Mouse (Mus musculus): Measurements from ENCODE around the gene Adamts18. TPM values are rescaled to one million over a fixed set of nuclear protein-coding genes. Genes with fewer than 3 reads are reported as not detected.
A peak's percentile ranks its signal among the peaks of the same experiment; 100 is the strongest.

Adamts18 gene
- polyA plus RNA-seq, 1 experiment from 2014 or later = 3.5 TPM

DNA sequence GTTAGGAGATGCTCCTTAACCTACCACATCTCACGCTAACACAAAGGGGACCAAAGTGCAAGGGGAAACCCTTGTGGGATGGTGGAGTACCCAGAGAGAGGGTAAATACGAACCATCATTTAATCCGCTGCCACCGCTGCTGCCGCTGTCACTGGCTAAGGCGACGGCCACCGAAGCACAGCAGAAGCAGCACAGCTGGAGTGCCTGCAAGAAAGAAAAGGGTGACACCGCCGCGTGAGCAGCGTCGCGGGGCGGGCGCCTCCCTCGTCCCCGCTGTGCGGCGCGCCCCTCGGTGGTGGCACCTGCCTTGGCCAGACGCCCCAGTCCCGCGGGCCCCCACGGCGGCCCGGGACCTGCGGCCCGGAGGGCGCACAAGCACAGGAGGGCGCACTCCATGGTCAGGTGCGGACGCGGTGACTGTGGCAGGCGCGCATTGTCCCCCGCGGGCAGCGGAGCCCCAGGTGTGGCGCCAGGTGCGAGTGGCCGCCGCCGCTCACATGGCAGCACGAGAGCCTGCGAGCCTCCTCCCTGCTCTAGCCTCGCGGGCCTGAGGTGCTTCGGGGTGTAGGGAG lies 371 bp downstream of the Adamts18 start:
- 1% methylated on average over 50 of the region's 50 CpGs for WGBS
- peaks cover 37% of the 10 kb centered on the region for H3K27me3 ChIP-seq (ENCODE audit: control insufficient read depth, insufficient read depth, low read length)

GRCm38 (mm10) chr8:113847606-113848080 lies 895 bp downstream of the Adamts18 start:
- Histone ChIP-seq H3K9me3 (ENCODE audit: control insufficient read depth, low read length) (peaks cover 4% of the 10 kb centered on the region; the same call in 1 of the 2 replicates), H3K4me1 (ENCODE audit: control insufficient read depth, insufficient read depth, low read length) (peaks cover 10% of the 10 kb centered on the region; the same call in 1 of the 2 replicates), H3K27me3 (ENCODE audit: control insufficient read depth, insufficient read depth, low read length) (peaks cover 37% of the 10 kb centered on the region), H3K9ac (ENCODE audit: low read depth, low read length) (peak overlapping the region; percentile 58; the same call in 1 of the 2 replicates), H3K36me3 (ENCODE audit: control insufficient read depth, insufficient read depth, low read length) (no peaks in the 10 kb centered on the region), H3K27ac (ENCODE audit: low read depth, low read length) (no peak overlapping the region), H3K4me3 (ENCODE audit: low read length) (peak overlapping the region; percentile 55), H3K4me2 (replicated peaks; ENCODE audit: low read depth, low read length) (peak overlapping the region; percentile 99)
- 0 out of 2 replicates have a peak, but pooled peaks have one; percentile 2 for ATAC-seq (ENCODE audit: low FRiP score, low TSS enrichment)
- WGBS = 15% methylated on average over 12 of the region's 12 CpGs

More for the DNA sequence above, 371 bp downstream of the Adamts18 start:
- Histone ChIP-seq H3K4me1 (ENCODE audit: control insufficient read depth, insufficient read depth, low read length) (peaks cover 10% of the 10 kb centered on the region; the same call in 1 of the 2 replicates), H3K4me3 (ENCODE audit: low read length) (peak overlapping the region; percentile 55), H3K27ac (ENCODE audit: low read depth, low read length) (no peak overlapping the region), H3K9ac (ENCODE audit: low read depth, low read length) (peak overlapping the region; percentile 58), H3K4me2 (replicated peaks; ENCODE audit: low read depth, low read length) (peak overlapping the region; percentile 99), H3K9me3 (ENCODE audit: control insufficient read depth, low read length) (peaks cover 4% of the 10 kb centered on the region; the same call in 1 of the 2 replicates), H3K36me3 (ENCODE audit: control insufficient read depth, insufficient read depth, low read length) (no peaks in the 10 kb centered on the region)
- peak; percentile 41 for ATAC-seq (ENCODE audit: low FRiP score, low TSS enrichment)

DNA sequence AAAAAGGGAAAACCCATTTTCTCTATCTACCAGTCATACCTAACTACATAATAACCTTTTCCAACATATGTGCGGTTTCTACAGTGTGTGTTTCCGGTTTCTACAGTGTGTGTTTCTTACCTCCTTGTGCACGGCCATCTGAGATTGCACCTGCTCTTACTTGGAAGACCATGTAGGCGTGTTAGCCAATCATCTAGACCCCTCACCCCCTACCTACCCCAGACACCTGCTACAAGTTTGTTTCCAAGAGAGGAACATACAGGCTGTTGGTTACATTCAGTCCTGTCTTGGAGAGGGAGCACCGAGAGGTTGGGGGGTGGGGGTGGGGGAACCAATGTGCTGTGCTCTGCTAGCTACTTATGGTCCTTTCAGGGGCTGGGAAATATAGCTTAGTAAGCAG lies 1.9 kb downstream of the Adamts18 start:
- Histone ChIP-seq H3K9ac (ENCODE audit: low read depth, low read length) (no peak overlapping the region), H3K4me3 (ENCODE audit: low read length) (no peak overlapping the region), H3K27me3 (ENCODE audit: control insufficient read depth, insufficient read depth, low read length) (peaks cover 37% of the 10 kb centered on the region), H3K4me2 (replicated peaks; ENCODE audit: low read depth, low read length) (peak overlapping the region; percentile 99; the same call in 1 of the 2 replicates), H3K27ac (ENCODE audit: low read depth, low read length) (no peak overlapping the region), H3K36me3 (ENCODE audit: control insufficient read depth, insufficient read depth, low read length) (no peaks in the 10 kb centered on the region), H3K4me1 (ENCODE audit: control insufficient read depth, insufficient read depth, low read length) (peaks cover 10% of the 10 kb centered on the region; the same call in 1 of the 2 replicates), H3K9me3 (ENCODE audit: control insufficient read depth, low read length) (peaks cover 4% of the 10 kb centered on the region; the same call in 1 of the 2 replicates)
- WGBS = 82% methylated on average over 5 of the region's 5 CpGs
- no peak for ATAC-seq (ENCODE audit: low FRiP score, low TSS enrichment)

DNA sequence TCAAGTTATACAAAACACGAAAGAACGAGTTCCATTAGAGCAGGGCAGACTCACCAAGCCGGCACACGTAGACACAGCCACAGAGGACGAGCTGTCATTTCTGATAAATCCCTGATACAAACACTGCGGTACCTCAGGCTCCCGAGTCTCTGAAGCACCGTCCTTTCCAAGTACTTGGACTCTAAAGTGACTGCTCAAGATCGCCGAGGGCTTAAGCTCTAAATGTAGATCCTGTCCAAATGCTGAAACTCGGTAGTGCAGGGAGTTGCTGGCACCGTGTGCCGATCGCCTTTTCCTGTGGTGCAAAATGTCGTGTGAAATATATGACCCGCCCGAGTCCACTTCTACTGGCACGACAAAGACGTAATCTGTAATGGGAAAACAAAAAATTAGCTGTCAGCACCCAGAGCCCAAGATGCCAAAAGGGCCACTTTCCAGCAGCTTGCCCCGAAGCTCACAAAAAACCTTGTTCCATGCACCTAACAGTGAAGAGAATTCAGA lies 3.7 kb downstream of the Adamts18 start:
- Histone ChIP-seq H3K9ac (ENCODE audit: low read depth, low read length) (no peak overlapping the region), H3K4me1 (ENCODE audit: control insufficient read depth, insufficient read depth, low read length) (peaks cover 10% of the 10 kb centered on the region; the same call in 1 of the 2 replicates), H3K36me3 (ENCODE audit: control insufficient read depth, insufficient read depth, low read length) (no peaks in the 10 kb centered on the region), H3K4me2 (replicated peaks; ENCODE audit: low read depth, low read length) (no peak overlapping the region; the same call in 1 of the 2 replicates), H3K9me3 (ENCODE audit: control insufficient read depth, low read length) (no peaks in the 10 kb centered on the region), H3K27ac (ENCODE audit: low read depth, low read length) (no peak overlapping the region), H3K4me3 (ENCODE audit: low read length) (no peak overlapping the region), H3K27me3 (ENCODE audit: control insufficient read depth, insufficient read depth, low read length) (peaks cover 30% of the 10 kb centered on the region)
- ATAC-seq (ENCODE audit: low FRiP score, low TSS enrichment) = no peak
- WGBS = 56% methylated on average over 20 of the region's 20 CpGs

GRCm38 (mm10) chr8:113838211-113838610 lies 10.3 kb downstream of the Adamts18 start:
- H3K36me3 ChIP-seq (ENCODE audit: control insufficient read depth, insufficient read depth, low read length) = no peaks in the 10 kb centered on the region
- no peaks in the 10 kb centered on the region for H3K27me3 ChIP-seq (ENCODE audit: control insufficient read depth, insufficient read depth, low read length)
- no peaks in the 10 kb centered on the region for H3K9me3 ChIP-seq (ENCODE audit: control insufficient read depth, low read length)
- H3K27ac ChIP-seq (ENCODE audit: low read depth, low read length) = no peak overlapping the region
- no peak overlapping the region for H3K4me3 ChIP-seq (ENCODE audit: low read length)
- WGBS = 77% methylated on average over 6 of the region's 6 CpGs
- no peak overlapping the region for H3K4me2 ChIP-seq (replicated peaks; ENCODE audit: low read depth, low read length)
- H3K4me1 ChIP-seq (ENCODE audit: control insufficient read depth, insufficient read depth, low read length) = peaks cover 4% of the 10 kb centered on the region; the same call in 1 of the 2 replicates
- no peak overlapping the region for H3K9ac ChIP-seq (ENCODE audit: low read depth, low read length)
- ATAC-seq (ENCODE audit: low FRiP score, low TSS enrichment) = no peak

DNA sequence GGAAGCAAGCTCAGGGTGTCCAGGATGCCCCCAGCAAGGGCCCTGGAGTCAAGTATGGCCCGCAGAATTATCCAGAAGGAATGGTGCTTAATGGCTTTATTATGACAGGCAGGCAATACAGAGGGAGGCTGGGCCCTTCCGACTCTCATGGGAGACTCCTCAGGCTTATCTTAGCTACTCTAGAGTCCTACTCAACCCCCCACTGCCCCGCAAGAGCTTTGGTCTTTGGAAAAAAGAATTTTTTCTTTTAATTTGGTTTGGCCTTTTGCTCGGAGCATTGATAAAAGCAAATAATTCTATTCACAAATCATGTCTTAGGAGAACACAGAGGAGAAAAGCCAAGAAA lies 11.0 kb downstream of the Adamts18 start:
- no peak overlapping the region for H3K27ac ChIP-seq (ENCODE audit: low read depth, low read length)
- H3K9ac ChIP-seq (ENCODE audit: low read depth, low read length) = no peak overlapping the region
- H3K4me1 ChIP-seq (ENCODE audit: control insufficient read depth, insufficient read depth, low read length) = peaks cover 4% of the 10 kb centered on the region; the same call in 1 of the 2 replicates
- no peak for ATAC-seq (ENCODE audit: low FRiP score, low TSS enrichment)
- no peaks in the 10 kb centered on the region for H3K27me3 ChIP-seq (ENCODE audit: control insufficient read depth, insufficient read depth, low read length)
- H3K36me3 ChIP-seq (ENCODE audit: control insufficient read depth, insufficient read depth, low read length) = no peaks in the 10 kb centered on the region
- 51% methylated on average over 4 of the region's 4 CpGs for WGBS
- H3K9me3 ChIP-seq (ENCODE audit: control insufficient read depth, low read length) = no peaks in the 10 kb centered on the region
- no peak overlapping the region for H3K4me3 ChIP-seq (ENCODE audit: low read length)
- no peak overlapping the region; the same call in 1 of the 2 replicates for H3K4me2 ChIP-seq (replicated peaks; ENCODE audit: low read depth, low read length)

DNA sequence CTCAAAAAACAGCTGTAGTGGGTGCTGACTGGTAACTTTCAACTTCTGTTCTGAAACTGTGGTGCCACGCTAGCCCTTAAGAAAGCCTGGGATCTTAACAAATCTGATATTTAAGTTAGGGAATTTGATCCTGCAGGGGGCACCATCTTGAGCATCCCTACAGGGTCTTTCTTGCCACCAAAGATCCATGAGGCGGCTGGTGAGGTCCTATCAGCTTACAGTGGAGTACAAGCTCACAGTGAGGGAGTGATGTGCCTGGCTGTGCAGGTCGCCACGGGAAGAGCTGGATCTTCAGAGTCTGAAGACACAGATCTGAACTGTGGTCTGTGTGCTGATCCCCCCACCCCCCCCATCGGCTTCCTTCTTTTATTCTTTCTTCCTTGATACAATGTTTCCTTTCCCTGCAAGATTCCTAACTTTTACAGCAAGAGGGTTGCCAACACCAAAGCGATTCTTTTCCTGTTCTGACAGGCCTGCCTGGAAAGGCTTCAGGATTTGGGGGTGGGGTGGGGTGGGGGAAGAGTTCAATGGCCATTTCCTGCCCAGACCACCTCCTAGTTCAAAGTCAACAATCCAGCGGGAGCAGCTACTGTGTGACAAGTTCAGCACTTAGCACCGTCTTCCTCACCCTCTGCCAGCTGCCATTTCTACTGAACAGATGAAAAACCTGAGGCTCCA lies 11.5 kb downstream of the Adamts18 start:
- no peak overlapping the region; the same call in 1 of the 2 replicates for H3K4me2 ChIP-seq (replicated peaks; ENCODE audit: low read depth, low read length)
- ATAC-seq (ENCODE audit: low FRiP score, low TSS enrichment) = 0 out of 2 replicates have a peak, but pooled peaks have one; percentile 60
- 29% methylated on average over 8 of the region's 8 CpGs for WGBS
- H3K9me3 ChIP-seq (ENCODE audit: control insufficient read depth, low read length) = no peaks in the 10 kb centered on the region
- no peaks in the 10 kb centered on the region for H3K36me3 ChIP-seq (ENCODE audit: control insufficient read depth, insufficient read depth, low read length)
- H3K9ac ChIP-seq (ENCODE audit: low read depth, low read length) = no peak overlapping the region
- no peaks in the 10 kb centered on the region for H3K27me3 ChIP-seq (ENCODE audit: control insufficient read depth, insufficient read depth, low read length)
- H3K27ac ChIP-seq (ENCODE audit: low read depth, low read length) = no peak overlapping the region
- H3K4me3 ChIP-seq (ENCODE audit: low read length) = no peak overlapping the region
- peaks cover 4% of the 10 kb centered on the region; the same call in 1 of the 2 replicates for H3K4me1 ChIP-seq (ENCODE audit: control insufficient read depth, insufficient read depth, low read length)

GRCm38 (mm10) chr8:113833644-113834043 lies 14.9 kb downstream of the Adamts18 start:
- Histone ChIP-seq H3K4me3 (ENCODE audit: low read length) (no peak overlapping the region), H3K9ac (ENCODE audit: low read depth, low read length) (no peak overlapping the region), H3K9me3 (ENCODE audit: control insufficient read depth, low read length) (no peaks in the 10 kb centered on the region), H3K36me3 (ENCODE audit: control insufficient read depth, insufficient read depth, low read length) (no peaks in the 10 kb centered on the region), H3K27ac (ENCODE audit: low read depth, low read length) (no peak overlapping the region), H3K4me1 (ENCODE audit: control insufficient read depth, insufficient read depth, low read length) (peaks cover 4% of the 10 kb centered on the region; the same call in 1 of the 2 replicates), H3K4me2 (replicated peaks; ENCODE audit: low read depth, low read length) (no peak overlapping the region), H3K27me3 (ENCODE audit: control insufficient read depth, insufficient read depth, low read length) (no peaks in the 10 kb centered on the region)
- ATAC-seq (ENCODE audit: low FRiP score, low TSS enrichment) = no peak
- WGBS = 49% methylated on average over 4 of the region's 4 CpGs

GRCm38 (mm10) chr8:113827270-113827669 lies 21.3 kb downstream of the Adamts18 start:
- WGBS = 92% methylated on average over 3 of the region's 3 CpGs
- no peaks in the 10 kb centered on the region for H3K9me3 ChIP-seq (ENCODE audit: control insufficient read depth, low read length)
- no peak overlapping the region for H3K9ac ChIP-seq (ENCODE audit: low read depth, low read length)
- H3K4me3 ChIP-seq (ENCODE audit: low read length) = no peak overlapping the region
- H3K27ac ChIP-seq (ENCODE audit: low read depth, low read length) = no peak overlapping the region
- no peak for ATAC-seq (ENCODE audit: low FRiP score, low TSS enrichment)
- no peaks in the 10 kb centered on the region for H3K4me1 ChIP-seq (ENCODE audit: control insufficient read depth, insufficient read depth, low read length)
- no peaks in the 10 kb centered on the region for H3K27me3 ChIP-seq (ENCODE audit: control insufficient read depth, insufficient read depth, low read length)
- no peaks in the 10 kb centered on the region for H3K36me3 ChIP-seq (ENCODE audit: control insufficient read depth, insufficient read depth, low read length)
- no peak overlapping the region for H3K4me2 ChIP-seq (replicated peaks; ENCODE audit: low read depth, low read length)

Data from kidney, embryonic 14.5 days (tissue).